Mouse (Mus musculus) kidney, postnatal 0 days (tissue): ENCODE measurements around the gene Zfx. TPM values are rescaled to one million over a fixed set of nuclear protein-coding genes. Genes with fewer than 3 reads are reported as not detected.

Source experiments
- ATAC-seq: fragments of 200-750 bp; cut with Nextera tagmentation; replicated peaks from 2 replicates; pipeline ENCODE4 v1.8.0; 2017; ENCODE audit warnings: low read depth, moderate number of reproducible peaks, moderate TSS enrichment, moderate library complexity; ENCODE audit not compliant: low FRiP score
- DNase-seq: peaks from one replicate; pipeline ENCODE4 v3.0.0-alpha.2; 2016; ENCODE audit warnings: low spot score
- H3K27ac ChIP-seq: fragments of 300-500 bp; sonication (generic); 2 replicates; pipeline ENCODE4 v1.5.1; 2014; ENCODE audit warnings: mild to moderate bottlenecking
- H3K27me3 ChIP-seq: fragments of 300-500 bp; sonication (generic); 2 replicates; pipeline ENCODE4 v1.6.1; 2014; ENCODE audit warnings: low read length, mixed read lengths; ENCODE audit not compliant: insufficient read depth
- H3K36me3 ChIP-seq: fragments of 300-500 bp; sonication (generic); 2 replicates; pipeline ENCODE4 v1.6.1; 2014; ENCODE audit warnings: low read length, mixed read lengths; ENCODE audit not compliant: insufficient read depth
- H3K4me1 ChIP-seq: fragments of 300-500 bp; sonication (generic); replicated peaks from 2 replicates; pipeline ENCODE4 v1.6.1; 2014; ENCODE audit warnings: antibody characterized with exemption, low read length, mixed read lengths; ENCODE audit not compliant: insufficient read depth
- H3K4me2 ChIP-seq: fragments of 300-500 bp; sonication (generic); 2 replicates; pipeline ENCODE4 v1.6.1; 2014; ENCODE audit warnings: mild to moderate bottlenecking, low read length, moderate library complexity, mixed read lengths
- H3K4me3 ChIP-seq: fragments of 300-500 bp; sonication (generic); replicated peaks from 2 replicates; pipeline ENCODE4 v1.5.1; 2014; ENCODE audit warnings: low read depth, low read length
- H3K9ac ChIP-seq: fragments of 300-500 bp; sonication (generic); 2 replicates; pipeline ENCODE4 v1.6.1; 2014; ENCODE audit warnings: low read depth, low read length
- H3K9me3 ChIP-seq: fragments of 300-500 bp; sonication (generic); replicated peaks from 2 replicates; pipeline ENCODE4 v1.6.1; 2016; ENCODE audit warnings: low read length, inconsistent platforms, mixed read lengths
- CTCF ChIP-seq: IDR thresholded peaks from 2 replicates; pipeline ENCODE4 v1.5.1; 2016; ENCODE audit warnings: antibody characterized with exemption, low read depth, mild to moderate bottlenecking, moderate library complexity
- WGBS: fragments of 180-500 bp; shearing (Covaris S2); extraction: QIAGEN DNeasy Blood & Tissue Kit; methylation state at CpG from one replicate; pipeline ENCODE4 v1.1.7; 2014; 5-methylcytosine and 5-hydroxymethylcytosine counted together
- polyA plus RNA-seq: library from polyadenylated mRNA; unstranded; fragments of >200 nt; fragmentation: Nextera tagmentation; extraction: Ambion mirVana; gene quantifications from 2 replicates; pipeline ENCODE4 v1.2.1, GENCODE M21; 2015

Zfx gene
- polyA plus RNA-seq, 1 experiment from 2014 or later, result 24.2 TPM

DNA sequence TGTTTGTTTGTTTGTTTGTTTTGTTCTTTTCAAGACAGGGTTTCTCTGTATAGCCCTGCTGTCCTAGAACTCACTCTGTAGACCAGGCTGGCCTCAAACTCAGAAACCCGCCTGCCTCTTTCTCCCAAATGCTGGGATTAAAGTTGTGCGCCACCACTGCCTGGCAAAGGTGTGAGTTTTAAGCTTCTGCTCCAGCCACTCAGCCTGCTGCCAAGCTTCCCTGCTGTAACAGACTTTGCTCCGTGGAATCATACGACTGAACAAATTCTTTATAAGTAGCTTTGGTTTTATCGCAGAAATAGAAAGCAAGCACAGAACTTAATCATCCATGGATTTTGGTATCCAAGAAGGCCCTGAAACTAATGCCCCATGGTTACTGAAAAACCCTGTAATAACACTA is 76.1 kb downstream of the Zfx start:
- no peaks in the 10 kb centered on the region for H3K27me3 ChIP-seq

DNA sequence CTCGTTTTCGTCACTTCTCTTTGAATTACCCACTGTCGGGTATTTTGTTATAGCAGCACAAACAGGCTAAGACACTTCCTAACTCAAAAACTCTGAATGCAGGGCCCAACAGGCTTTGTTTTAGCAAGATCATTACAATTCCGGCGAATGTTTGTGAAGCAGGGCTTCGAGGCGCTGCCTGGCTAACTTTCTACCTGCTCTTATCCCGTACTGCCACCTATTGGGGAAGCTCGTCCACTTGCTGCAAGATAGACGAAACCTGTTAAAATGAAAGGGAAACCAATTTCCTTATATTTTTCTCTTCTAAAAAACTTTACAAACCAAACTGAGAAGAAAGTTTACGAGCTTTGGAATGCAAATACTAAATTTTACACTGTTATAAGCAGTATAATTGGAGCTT is 90.6 kb downstream of the Zfx start:
- Histone ChIP-seq H3K4me1 (no peaks in the 10 kb centered on the region), H3K27ac (no peak overlapping the region), H3K9me3 (no peaks in the 10 kb centered on the region), H3K36me3 (no peaks in the 10 kb centered on the region), H3K4me3 (no peak overlapping the region), H3K27me3 (0 out of 2 replicates have a peak, but pooled peaks cover 4% of the 10 kb centered on the region), H3K9ac (no peak overlapping the region), H3K4me2 (no peak overlapping the region)
- ATAC-seq (no peak), DNase-seq (peak; percentile 69)
- WGBS, result 37% methylated on average over 11 of the region's 11 CpGs
- TF ChIP-seq CTCF, result peak; percentile 70

More for the DNA sequence above, 76.1 kb downstream of the Zfx start:
- no peak overlapping the region for H3K9ac ChIP-seq
- H3K9me3 ChIP-seq, result no peaks in the 10 kb centered on the region
- no peak for TF ChIP-seq CTCF
- H3K4me2 ChIP-seq, result no peak overlapping the region
- 84% methylated on average over 5 of the region's 5 CpGs for WGBS
- H3K27ac ChIP-seq, result no peak overlapping the region
- ATAC-seq (no peak), DNase-seq (no peak)
- H3K4me3 ChIP-seq, result no peak overlapping the region
- no peaks in the 10 kb centered on the region for H3K4me1 ChIP-seq
- H3K36me3 ChIP-seq, result no peaks in the 10 kb centered on the region

DNA sequence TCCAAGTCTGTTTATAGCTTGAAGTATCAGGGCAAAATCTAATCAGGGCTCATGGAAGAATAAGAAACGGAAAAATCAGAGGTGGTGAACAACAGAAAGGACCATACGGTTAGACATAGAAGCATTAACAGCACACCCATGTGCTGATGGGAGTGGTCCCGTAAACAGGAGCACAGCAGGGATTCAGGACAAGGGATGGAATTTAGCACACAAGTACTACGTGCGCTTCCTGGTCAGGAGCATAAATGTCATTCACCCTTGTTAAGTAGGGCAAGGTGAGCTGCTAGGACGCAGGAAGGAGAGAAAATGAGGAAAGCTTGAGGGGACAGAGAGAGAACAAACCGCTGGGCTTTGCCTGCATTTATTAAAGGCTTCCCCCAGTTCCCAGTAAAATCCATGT is 93.4 kb downstream of the Zfx start:
- Histone ChIP-seq H3K9ac (no peak overlapping the region), H3K4me3 (no peak overlapping the region), H3K27me3 (0 out of 2 replicates have a peak, but pooled peaks cover 4% of the 10 kb centered on the region), H3K27ac (no peak overlapping the region), H3K36me3 (no peaks in the 10 kb centered on the region), H3K4me2 (no peak overlapping the region), H3K9me3 (no peaks in the 10 kb centered on the region), H3K4me1 (no peaks in the 10 kb centered on the region)
- 74% methylated on average over 7 of the region's 7 CpGs for WGBS
- no peak for DNase-seq
- no peak for ATAC-seq
- TF ChIP-seq CTCF, result no peak

Other genes with a start within 250 kb of the Zfx start
- gene AU015836, start 155.0 kb downstream of the Zfx start, polyA plus RNA-seq, result 0.13 and 0.20 TPM in 2 replicates
- gene Eif2s3x, start 89.2 kb upstream of the Zfx start, polyA plus RNA-seq, result 41.3 and 44.7 TPM in 2 replicates
- gene Klhl15, start 110.9 kb upstream of the Zfx start, polyA plus RNA-seq, result 7.8 and 8.3 TPM in 2 replicates
- gene Fam90a1b, start 243.1 kb upstream of the Zfx start, polyA plus RNA-seq, result 0.09 TPM in 1 of 2 replicates, not detected in the other
- 170 and 171 TPM in 2 replicates for gene Apoo, start 243.4 kb upstream of the Zfx start, polyA plus RNA-seq